Mouse (Mus musculus) G1E-ER4 (cell line): ENCODE measurements around the gene Mmrn2. TPM values are rescaled to one million over a fixed set of nuclear protein-coding genes. Genes with fewer than 3 reads are reported as not detected.

Experiments used
- GATA1 ChIP-seq: IDR thresholded peaks from one replicate; pipeline ENCODE4 v1.8.0; 2012; ENCODE audit warnings: low read length, inconsistent platforms
- polyA plus RNA-seq: library from polyadenylated mRNA; stranded (reverse); fragments of >175 nt; gene quantifications from 2 replicates; pipeline ENCODE4 v1.2.3, GENCODE M21; 2012

The Mmrn2 gene
- polyA plus RNA-seq, 1 experiment = 0.01 TPM

DNA sequence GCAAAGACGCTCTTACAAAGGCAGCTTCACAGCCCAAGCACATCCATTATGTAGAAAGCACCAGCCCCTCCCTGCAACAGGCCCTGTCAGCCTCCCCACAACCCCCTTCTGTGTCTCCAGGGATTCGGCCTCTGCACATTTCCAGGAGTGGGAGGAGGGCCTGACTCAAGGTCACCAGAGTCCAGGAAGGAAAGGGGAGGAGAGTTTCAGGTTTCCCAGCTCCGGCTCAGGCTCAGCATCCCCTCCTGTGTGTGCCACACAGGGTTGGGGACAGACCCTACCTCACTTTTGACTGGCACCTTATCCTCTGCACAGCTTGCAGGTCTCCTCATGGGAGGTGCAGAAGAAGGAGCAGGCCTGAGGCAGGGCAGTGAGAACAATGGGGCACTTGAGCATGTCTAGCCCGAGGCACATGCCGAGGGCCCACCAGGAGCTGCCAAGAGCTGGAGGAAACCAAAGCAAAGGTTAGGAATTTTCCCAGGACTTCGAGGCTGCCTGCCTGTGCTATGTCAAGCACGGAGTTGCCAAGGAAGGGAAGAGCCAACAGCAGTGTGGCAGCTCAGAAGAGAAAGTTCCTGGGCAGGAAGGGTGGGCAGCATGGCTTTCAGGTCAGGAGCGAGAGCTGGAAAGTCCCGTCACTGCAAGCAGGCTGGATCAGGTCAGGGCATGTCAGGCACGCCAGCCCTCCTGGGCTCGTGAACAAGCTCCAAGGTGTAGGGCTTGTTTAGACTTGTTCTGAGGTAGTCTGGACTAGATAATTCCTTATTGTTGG lies 3.5 kb downstream of the Mmrn2 start:
- no peak for TF ChIP-seq GATA1

GRCm38 (mm10) chr14:34382921-34383704 lies 7.8 kb downstream of the Mmrn2 start:
- TF ChIP-seq GATA1 = no peak

GRCm38 (mm10) chr14:34393295-34393694 lies 18.0 kb downstream of the Mmrn2 start:
- no peak for TF ChIP-seq GATA1

DNA sequence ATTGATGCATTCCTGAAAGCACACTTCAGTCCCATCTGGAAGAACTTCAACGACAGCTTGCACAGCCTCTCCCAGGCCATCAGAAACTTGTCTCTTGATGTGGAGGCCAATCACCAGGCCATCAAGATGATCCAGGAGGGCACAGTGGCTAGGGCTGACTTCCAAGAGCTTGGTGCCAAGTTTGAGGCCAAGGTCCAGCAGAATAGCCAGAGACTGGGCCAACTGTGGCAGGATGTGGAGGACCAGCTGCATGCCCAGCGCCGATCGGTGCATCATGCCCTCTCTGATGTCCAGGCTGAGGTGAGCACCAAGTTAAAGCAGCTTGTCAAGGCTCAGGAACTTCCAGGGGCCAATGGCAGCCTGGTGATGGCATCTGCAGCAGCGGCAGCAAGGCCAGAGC lies 22.6 kb downstream of the Mmrn2 start:
- no peak for TF ChIP-seq GATA1

- no peak for TF ChIP-seq GATA1
Observed at GRCm38 (mm10) chr14:34398901-34399300, 23.6 kb downstream of the Mmrn2 start.

GRCm38 (mm10) chr14:34399301-34399700 lies 24.0 kb downstream of the Mmrn2 start:
- no peak for TF ChIP-seq GATA1

- TF ChIP-seq GATA1 = no peak
Observed at GRCm38 (mm10) chr14:34400021-34400420, 24.8 kb downstream of the Mmrn2 start.

- no peak for TF ChIP-seq GATA1
Observed at GRCm38 (mm10) chr14:34401135-34401534, 25.9 kb downstream of the Mmrn2 start.

GRCm38 (mm10) chr14:34402871-34403270 lies 27.6 kb downstream of the Mmrn2 start:
- TF ChIP-seq GATA1 = no peak

DNA sequence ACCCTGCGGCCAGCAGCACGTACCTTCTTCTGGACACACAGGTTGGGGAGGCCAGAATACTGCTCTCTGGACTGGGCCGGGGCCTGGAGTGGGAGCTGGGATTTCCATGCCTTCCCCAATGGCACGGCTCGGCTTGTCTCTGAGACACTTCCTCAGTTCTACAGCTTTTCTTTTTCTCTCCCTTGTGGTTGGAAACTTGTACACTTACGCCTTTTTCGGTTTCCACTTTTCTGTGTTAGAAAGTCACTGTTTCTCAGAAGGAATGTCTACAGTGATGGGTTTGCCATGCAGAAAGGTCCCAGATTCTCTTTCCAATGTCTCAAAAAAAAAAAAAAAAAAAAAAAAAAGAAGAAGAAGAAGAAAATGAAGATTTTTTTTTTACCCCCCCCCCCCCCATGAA lies 28.2 kb downstream of the Mmrn2 start:
- TF ChIP-seq GATA1 = no peak

DNA sequence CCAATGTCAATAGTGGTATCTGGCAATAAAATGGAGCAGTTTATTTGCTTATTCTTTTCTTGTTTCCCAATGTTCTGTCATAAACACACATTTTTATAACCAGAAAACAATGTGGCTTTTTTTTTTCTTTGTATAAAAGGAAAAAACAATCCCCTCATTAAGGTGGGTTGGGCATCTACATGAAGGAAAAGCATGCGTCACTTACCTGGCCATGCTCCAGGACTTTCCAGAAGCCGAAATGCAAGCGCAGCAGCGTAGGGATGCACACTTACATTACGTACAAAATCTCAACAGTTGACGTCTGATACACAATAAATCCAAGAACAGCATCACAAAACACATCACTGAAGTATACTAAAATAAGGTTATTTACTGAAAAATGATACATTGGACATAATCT lies 35.5 kb downstream of the Mmrn2 start:
- TF ChIP-seq GATA1 = no peak

DNA sequence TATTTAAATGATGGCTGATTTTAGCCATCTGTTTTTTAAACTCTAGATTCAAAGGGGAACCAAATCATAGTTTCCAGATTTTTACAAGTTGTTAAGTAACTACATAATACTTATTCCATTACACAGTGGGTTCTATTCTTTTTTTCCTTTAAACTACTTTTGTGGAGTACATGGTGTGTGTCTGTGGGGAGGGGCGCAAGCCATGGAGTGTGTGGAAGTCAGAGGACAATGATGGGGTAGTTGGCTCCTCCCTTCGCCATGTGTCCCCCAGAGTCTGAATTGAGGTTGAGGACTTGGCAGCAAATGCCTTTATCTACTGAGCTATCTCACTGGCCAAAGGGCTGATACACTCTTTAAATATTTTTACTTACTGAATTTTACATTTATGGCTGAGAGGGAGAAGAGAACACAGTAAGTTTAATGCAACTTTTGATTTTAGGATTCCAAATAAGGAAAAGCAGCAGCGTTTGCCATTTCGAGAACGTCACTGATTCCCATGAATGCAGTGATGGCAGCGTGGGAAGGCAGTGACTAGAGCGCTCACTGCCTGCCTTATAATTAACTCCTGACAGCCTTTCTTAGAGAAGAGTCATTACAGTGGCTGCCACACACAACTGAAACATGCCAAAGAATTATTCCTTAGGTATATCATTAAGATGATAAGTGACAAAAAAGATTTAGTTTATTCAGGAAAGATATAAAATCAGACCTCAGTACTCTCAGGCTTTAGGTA lies 37.1 kb downstream of the Mmrn2 start:
- TF ChIP-seq GATA1 = no peak

GRCm38 (mm10) chr14:34417501-34417900 lies 42.2 kb downstream of the Mmrn2 start:
- TF ChIP-seq GATA1 = no peak

DNA sequence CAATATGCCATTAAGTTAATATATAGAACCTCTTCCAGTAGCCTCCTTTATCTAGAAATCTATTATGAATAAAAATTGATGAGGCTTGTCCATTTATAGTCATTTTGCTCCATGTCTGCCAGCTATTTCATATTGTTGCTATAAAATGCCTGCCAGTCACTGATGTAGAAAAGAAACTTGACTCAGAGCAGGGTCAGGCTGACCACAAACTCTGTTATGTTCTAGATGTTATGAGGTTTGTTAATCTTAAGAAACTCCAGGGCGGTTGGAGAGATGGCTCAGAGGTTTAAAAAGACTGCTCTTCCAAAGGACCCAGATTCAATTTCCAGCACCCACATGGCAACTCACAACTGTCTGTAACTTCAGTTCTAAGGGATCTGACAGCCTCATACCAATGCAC lies 45.8 kb downstream of the Mmrn2 start:
- TF ChIP-seq GATA1 = no peak

DNA sequence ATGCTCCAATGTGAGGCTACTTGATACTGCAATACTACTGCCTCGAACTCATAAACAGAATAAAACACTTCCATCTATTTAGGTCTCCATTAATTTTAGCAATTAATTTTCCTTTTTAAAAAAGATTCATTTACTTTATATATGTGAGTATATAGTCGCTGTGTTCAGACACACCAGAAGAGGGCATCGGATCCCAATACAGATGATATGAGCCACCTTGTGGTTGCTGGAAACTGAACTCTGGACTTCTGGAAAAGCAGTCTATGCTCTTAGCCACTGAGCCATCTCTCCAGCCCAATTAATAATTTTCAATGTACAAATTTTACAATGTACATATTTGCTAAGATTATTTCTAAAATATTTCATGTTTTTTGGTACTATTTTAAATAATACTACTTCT lies 53.0 kb downstream of the Mmrn2 start:
- TF ChIP-seq GATA1 = no peak

DNA sequence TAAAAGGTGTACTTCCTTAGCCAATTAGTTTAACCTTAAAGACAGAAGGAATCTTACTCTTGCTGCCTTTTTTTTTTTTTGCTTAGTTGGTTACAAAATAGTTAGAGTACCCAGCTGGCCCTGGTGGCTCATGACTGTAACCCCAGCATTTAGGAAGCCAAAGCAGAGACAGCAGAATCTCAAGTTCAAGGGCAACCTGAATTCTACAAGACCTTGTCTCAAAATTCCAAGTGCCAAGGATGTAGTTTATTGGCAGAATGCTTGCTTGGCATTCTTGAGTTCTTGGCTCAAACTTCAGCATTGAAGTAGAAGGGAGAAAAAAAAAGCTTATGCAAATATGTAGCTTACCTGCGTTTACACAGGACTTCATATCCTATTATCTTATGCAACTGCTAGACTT lies 53.8 kb downstream of the Mmrn2 start:
- TF ChIP-seq GATA1 = no peak
